Mouse (Mus musculus) bone marrow macrophage, adult 2 months (primary cell): ENCODE data around the gene Them4.

ENCODE experiments used
- CTCF ChIP-seq: IDR thresholded peaks from 2 replicates; pipeline ENCODE4 v1.5.1; 2012; ENCODE audit warnings: low read depth, mild to moderate bottlenecking, low read length, moderate library complexity
- POLR2A ChIP-seq: IDR thresholded peaks from 2 replicates; pipeline ENCODE4 v1.6.1; 2012; ENCODE audit warnings: mild to moderate bottlenecking, low read depth, low read length, borderline replicate concordance

DNA sequence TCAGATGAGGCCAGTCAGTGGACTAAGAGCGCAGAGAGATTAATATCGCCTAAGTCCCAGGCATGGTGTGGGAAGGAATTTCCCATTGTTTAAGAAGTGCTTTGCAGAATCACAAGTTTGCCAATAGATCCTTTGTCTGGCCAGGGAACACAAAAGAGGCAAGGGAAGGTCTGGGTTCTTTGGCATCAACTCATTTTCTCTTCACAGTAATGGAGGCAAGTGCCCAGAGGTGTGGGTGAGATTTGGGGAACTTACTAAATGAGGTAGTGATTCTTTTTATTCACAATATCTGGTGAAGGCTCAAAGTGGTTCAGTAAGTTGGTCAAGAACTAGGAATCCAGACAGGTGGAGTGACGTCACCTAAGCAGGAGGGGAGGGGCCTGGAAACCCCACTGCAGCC lies 35.0 kb downstream of the Them4 start:
- TF ChIP-seq CTCF, result no peak
- no peak for TF ChIP-seq POLR2A
